Mouse (Mus musculus) CH12.LX (cell line): ENCODE measurements around the gene March9. TPM values are rescaled to one million over a fixed set of nuclear protein-coding genes. Genes with fewer than 3 reads are reported as not detected.
"Not testable (repeated sequence)": the region's sequence is repeated elsewhere in the genome, so short reads cannot be mapped to it uniquely, and the experiment has no call there.

Experiments used
- DNase-seq: peaks from one replicate; pipeline ENCODE4 v3.0.0-alpha.2; 2013; ENCODE audit errors: extremely low read depth
- H3K27ac ChIP-seq: 2 replicates; pipeline ENCODE4 v1.5.1; 2012; ENCODE audit warnings: low read depth, mild to moderate bottlenecking, control low read depth, moderate library complexity; ENCODE audit not compliant: insufficient read depth
- H3K27me3 ChIP-seq: replicated peaks from 2 replicates; pipeline ENCODE3; 2012; ENCODE audit warnings: inconsistent platforms
- H3K36me3 ChIP-seq, 2 experiments: replicated peaks in 1 of 2; 2 replicates each; pipeline versions ENCODE3 to v1.6.1; 2012; ENCODE audit warnings: inconsistent platforms in 1 of 2, low read length in 1 of 2, mild to moderate bottlenecking in 1 of 2, mixed read lengths in 1 of 2, moderate library complexity in 1 of 2; ENCODE audit not compliant: control insufficient read depth in 1 of 2, insufficient read depth in 1 of 2
- H3K4me1 ChIP-seq, 2 experiments: 2 replicates each; pipeline ENCODE4 v1.6.1; 2012; ENCODE audit warnings: inconsistent platforms in 1 of 2, moderate library complexity in 1 of 2; ENCODE audit not compliant: insufficient read depth in 2 of 2, control insufficient read depth in 1 of 2
- H3K4me2 ChIP-seq: 2 replicates; pipeline ENCODE4 v1.6.1; 2012; ENCODE audit warnings: low read depth, mild to moderate bottlenecking, control low read depth; ENCODE audit not compliant: poor library complexity, insufficient read depth, severe bottlenecking
- H3K4me3 ChIP-seq, 3 experiments: fragments of 150-350 bp in 1 of 3; sonication (generic) in 1 of 3; replicated peaks in 1 of 3; 2 replicates each; pipeline versions ENCODE3 to v1.5.1; 2011 to 2012; ENCODE audit warnings: low read depth in 2 of 3, low read length in 2 of 3, mild to moderate bottlenecking in 2 of 3, moderate library complexity in 2 of 3, control low read depth in 1 of 3, improper control_type of control experiment in 1 of 3, inconsistent platforms in 1 of 3, mixed read lengths in 1 of 3; ENCODE audit not compliant: poor library complexity in 1 of 3
- H3K79me2 ChIP-seq: replicated peaks from 2 replicates; pipeline ENCODE4 v1.6.1; 2012; ENCODE audit warnings: mild to moderate bottlenecking, moderate library complexity; ENCODE audit not compliant: control insufficient read depth, poor library complexity, insufficient read depth, severe bottlenecking; ENCODE audit errors: extremely low read depth
- H3K9ac ChIP-seq: 2 replicates; pipeline ENCODE4 v1.6.1; 2012; ENCODE audit warnings: low read depth, mild to moderate bottlenecking, control low read depth, moderate library complexity; ENCODE audit not compliant: insufficient read depth
- H3K9me3 ChIP-seq: replicated peaks from 2 replicates; pipeline ENCODE3; 2012; ENCODE audit warnings: low read length, inconsistent platforms, mixed read lengths
- CHD1 ChIP-seq: IDR thresholded peaks from 2 replicates; pipeline ENCODE4 v1.6.1; 2012; ENCODE audit warnings: low read depth, low read length, improper control_type of control experiment, inconsistent platforms
- E2F4 ChIP-seq: IDR thresholded peaks from 2 replicates; pipeline ENCODE4 v1.6.1; 2011; ENCODE audit warnings: low read depth, low read length, improper control_type of control experiment; ENCODE audit not compliant: insufficient replicate concordance
- EP300 ChIP-seq: IDR thresholded peaks from 2 replicates; pipeline ENCODE4 v1.6.1; 2011; ENCODE audit warnings: low read length, improper control_type of control experiment
- HCFC1 ChIP-seq: IDR thresholded peaks from 2 replicates; pipeline ENCODE4 v1.6.1; 2012; ENCODE audit warnings: low read depth, mild to moderate bottlenecking, inconsistent platforms, low read length, improper control_type of control experiment
- JUN ChIP-seq: IDR thresholded peaks from 2 replicates; pipeline ENCODE4 v1.6.1; 2011; ENCODE audit warnings: low read depth, mild to moderate bottlenecking, low read length, improper control_type of control experiment, moderate library complexity; ENCODE audit not compliant: insufficient read depth
- MAX ChIP-seq: IDR thresholded peaks from 2 replicates; pipeline ENCODE4 v1.6.1; 2011; ENCODE audit warnings: low read length, improper control_type of control experiment
- MAZ ChIP-seq: IDR thresholded peaks from 2 replicates; pipeline ENCODE4 v1.6.1; 2012; ENCODE audit warnings: low read depth, mild to moderate bottlenecking, inconsistent platforms, low read length, improper control_type of control experiment, moderate library complexity
- MXI1 ChIP-seq: IDR thresholded peaks from 2 replicates; pipeline ENCODE4 v1.6.1; 2011; ENCODE audit warnings: mild to moderate bottlenecking, low read depth, low read length, improper control_type of control experiment
- MYC ChIP-seq: IDR thresholded peaks from 2 replicates; pipeline ENCODE4 v1.6.1; 2011; ENCODE audit warnings: low read depth, mild to moderate bottlenecking, improper control_type of control experiment, low read length
- RAD21 ChIP-seq: IDR thresholded peaks from 2 replicates; pipeline ENCODE4 v1.6.1; 2011; ENCODE audit warnings: low read depth, mild to moderate bottlenecking, low read length, improper control_type of control experiment, moderate library complexity
- RCOR1 ChIP-seq: conservative IDR thresholded peaks from 2 replicates; pipeline ENCODE4 v1.6.1; 2012; ENCODE audit warnings: low read depth, mild to moderate bottlenecking, inconsistent platforms, low read length, improper control_type of control experiment
- SIN3A ChIP-seq: IDR thresholded peaks from 2 replicates; pipeline ENCODE4 v1.6.1; 2012; ENCODE audit warnings: low read length, improper control_type of control experiment, inconsistent platforms
- TBP ChIP-seq: conservative IDR thresholded peaks from 2 replicates; pipeline ENCODE4 v1.6.1; 2011; ENCODE audit warnings: low read depth, low read length, improper control_type of control experiment
- USF1 ChIP-seq: IDR thresholded peaks from 2 replicates; pipeline ENCODE4 v1.6.1; 2014; ENCODE audit warnings: low read depth, mild to moderate bottlenecking, inconsistent platforms, low read length, improper control_type of control experiment
- USF2 ChIP-seq: conservative IDR thresholded peaks from 2 replicates; pipeline ENCODE4 v1.6.1; 2011; ENCODE audit warnings: low read depth, low read length, improper control_type of control experiment
- dilution Hi-C: fragments of 300-500 bp; cut with MboI; formaldehyde crosslinking; loops from 2 replicates; pipeline ENCODE4 v1.14.3; 2020; ENCODE audit warnings: low sequenced_read_pairs; ENCODE audit not compliant: extremely low pct_unique_long_range_greater_than_20kb, extremely low pct_ligation_motif_present
- in situ Hi-C: fragments of 300-500 bp; cut with MboI; formaldehyde crosslinking; loops from 3 replicates; pipeline ENCODE4 v1.14.3; 2019; ENCODE audit warnings: low sequenced_read_pairs, low pct_ligation_motif_present, low pct_unique_long_range_greater_than_20kb, mixed read lengths
- polyA plus RNA-seq: library from polyadenylated mRNA; unstranded; fragments of >175 nt; gene quantifications from 2 replicates; pipeline ENCODE4 v1.2.1, GENCODE M21; 2012; ENCODE audit warnings: low read depth; ENCODE audit not compliant: insufficient read length
- total RNA-seq, 2 experiments: library from RNA; depleted of rRNA; stranded (reverse); fragments of 300-350 nt in 1 of 2; fragments of >200 nt in 1 of 2; gene quantifications; 2 replicates each; pipeline ENCODE4 v1.2.3; 2012 to 2014

The March9 gene
- total and polyA plus RNA-seq, 3 experiments: 0.68 to 3.4 (median 1.0) TPM

DNA sequence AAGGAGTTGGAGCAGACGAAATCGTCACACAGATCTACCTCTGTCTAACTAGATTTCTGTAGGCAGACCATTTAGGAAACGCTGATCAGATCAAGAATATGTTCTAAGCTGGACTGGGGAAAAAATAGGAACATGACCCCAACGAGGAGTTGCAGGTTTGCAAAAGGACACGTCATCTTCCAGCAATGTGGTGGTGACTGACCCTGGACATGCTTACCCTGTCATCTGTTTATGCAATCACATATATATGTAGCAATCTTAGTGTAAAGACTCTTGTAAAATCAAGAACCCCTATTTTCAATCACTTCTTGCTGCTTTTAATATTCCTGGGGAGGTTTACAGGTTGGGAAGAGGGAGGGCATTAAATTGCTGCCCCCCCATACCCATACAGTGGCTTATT lies 2.5 kb upstream of the March9 start:
- Histone ChIP-seq H3K4me2 (no peak overlapping the region), H3K9me3 (no peaks in the 10 kb centered on the region), H3K4me1 (peaks cover 8 to 43% of the 10 kb centered on the region in 2 experiments), H3K27me3 (peaks cover 37% of the 10 kb centered on the region), H3K9ac (no peak overlapping the region), H3K36me3 (peaks cover 26 to 32% of the 10 kb centered on the region in 2 experiments), H3K27ac (no peak overlapping the region), H3K79me2 (peaks cover 21% of the 10 kb centered on the region), H3K4me3 (no peak overlapping the region)
- no peak for DNase-seq
- in situ Hi-C loops: no loop called here
- no peak for TF ChIP-seq EP300
- TF ChIP-seq CHD1: no peak
- TF ChIP-seq HCFC1: no peak
- no peak for TF ChIP-seq MYC
- no peak for TF ChIP-seq RCOR1
- TF ChIP-seq MAZ: no peak
- TF ChIP-seq RAD21: no peak
- dilution Hi-C loops: no loop called here

DNA sequence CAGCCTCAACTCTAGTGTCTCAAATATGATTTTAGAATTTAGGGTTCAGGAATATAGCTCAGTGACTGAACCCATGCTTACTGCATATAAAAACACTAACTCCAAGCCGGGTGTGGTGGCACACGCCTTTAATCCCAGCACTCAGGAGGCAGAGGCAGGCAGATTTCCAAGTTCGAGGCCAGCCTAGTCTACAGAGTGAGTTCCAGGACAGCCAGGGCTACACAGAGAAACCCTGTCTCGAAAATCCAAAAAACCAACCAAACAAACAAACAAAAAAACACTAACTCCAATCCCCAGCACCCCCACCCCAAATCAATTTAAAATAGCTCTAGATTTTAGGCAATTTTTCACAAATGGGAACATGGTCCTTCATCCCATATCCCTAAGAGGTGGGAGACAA lies 2.1 kb upstream of the March9 start:
- Histone ChIP-seq H3K36me3 (peaks cover 27 to 32% of the 10 kb centered on the region in 2 experiments), H3K79me2 (peaks cover 21% of the 10 kb centered on the region), H3K27me3 (peaks cover 37% of the 10 kb centered on the region), H3K4me1 (peaks cover 8 to 43% of the 10 kb centered on the region in 2 experiments)
- H3K4me2 ChIP-seq, DNase-seq, dilution Hi-C loops, H3K27ac ChIP-seq, H3K4me3 ChIP-seq, in situ Hi-C loops, H3K9me3 ChIP-seq, H3K9ac ChIP-seq: not testable (repeated sequence)

DNA sequence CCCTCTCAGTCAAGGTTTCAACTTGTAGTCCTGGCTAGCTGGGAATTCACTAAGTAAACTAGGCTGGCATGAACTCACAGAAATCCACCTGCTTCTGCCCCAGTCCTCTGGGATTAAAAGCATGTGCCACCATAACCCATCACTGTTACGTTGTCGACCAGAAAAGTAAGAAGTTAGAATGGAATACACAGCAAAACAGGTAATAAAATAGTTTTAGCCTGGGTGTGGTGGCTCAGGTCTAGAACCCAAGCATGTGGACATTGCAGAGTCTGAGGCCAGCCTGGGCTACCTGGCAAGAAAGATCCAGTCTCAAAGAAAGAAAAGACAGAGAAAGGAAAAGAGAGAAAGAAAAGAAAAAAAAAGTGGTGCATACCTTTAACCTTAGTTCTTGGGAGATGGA lies 1.5 kb upstream of the March9 start:
- peaks cover 18% of the 10 kb centered on the region for H3K79me2 ChIP-seq
- no peak overlapping the region for H3K4me3 ChIP-seq
- peaks cover 10 to 40% of the 10 kb centered on the region in 2 experiments for H3K4me1 ChIP-seq
- no peak overlapping the region for H3K4me2 ChIP-seq
- H3K9ac ChIP-seq: no peak overlapping the region
- in situ Hi-C loops (no loop called here), dilution Hi-C loops (no loop called here)
- no peaks in the 10 kb centered on the region for H3K9me3 ChIP-seq
- TF ChIP-seq MAX: no peak
- no peak for TF ChIP-seq MXI1
- no peak for TF ChIP-seq RAD21
- TF ChIP-seq TBP: no peak
- no peak for TF ChIP-seq JUN
- TF ChIP-seq USF1: no peak
- no peak for TF ChIP-seq MAZ
- TF ChIP-seq E2F4: no peak
- TF ChIP-seq SIN3A: no peak
- no peak for TF ChIP-seq USF2
- H3K27me3 ChIP-seq: peaks cover 37% of the 10 kb centered on the region
- peaks cover 26 to 29% of the 10 kb centered on the region in 2 experiments for H3K36me3 ChIP-seq
- no peak for DNase-seq
- H3K27ac ChIP-seq: no peak overlapping the region
